Mouse (Mus musculus): Measurements from ENCODE around the gene Ocln.

DNA sequence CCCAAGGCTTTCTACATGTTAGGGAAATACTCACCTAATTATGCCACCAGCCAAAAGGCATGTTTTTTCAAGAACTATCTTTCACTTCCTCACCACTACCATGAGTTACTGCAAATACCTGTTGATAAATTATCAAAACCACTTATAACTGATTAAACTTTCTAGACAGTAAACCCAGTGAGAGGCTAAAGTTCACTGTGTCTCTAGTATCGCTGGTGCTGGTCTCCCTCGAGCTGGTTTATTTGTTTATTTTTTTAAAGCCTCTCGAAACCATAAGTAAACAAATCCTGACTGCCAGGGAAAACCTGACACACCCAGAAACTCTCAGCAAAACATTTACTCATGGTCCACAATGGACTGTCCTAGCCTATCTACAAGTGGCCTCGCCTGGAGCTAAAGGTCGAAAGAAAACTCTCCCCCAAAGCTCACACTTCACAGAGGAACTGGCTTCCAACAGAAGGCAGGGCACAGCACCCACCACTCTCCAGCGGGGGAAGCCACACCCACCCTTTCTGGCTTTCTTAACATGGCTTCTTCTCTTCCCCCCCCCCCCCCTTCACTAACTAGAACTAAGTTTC lies 19.6 kb downstream of the Ocln start:
- TF ChIP-seq CTCF (IDR thresholded peaks at IDR 0.05; ENCODE audit: low read depth, low read length) (no peak), GATA1 (IDR thresholded peaks at IDR 0.05; ENCODE audit: borderline replicate concordance, low read length) (no peak), GATA2 (IDR thresholded peaks at IDR 0.05; ENCODE audit: borderline replicate concordance, low read depth, low read length) (no peak), TAL1 (conservative IDR thresholded peaks at IDR 0.05; ENCODE audit: low read depth, low read length) (no peak)

Measured in G1E (cell line).